Mouse (Mus musculus) splenic B cell, adult 2 months (primary cell): Measurements from ENCODE around the gene Vapa.
"Not testable (repeated sequence)": the region's sequence is repeated elsewhere in the genome, so short reads cannot be mapped to it uniquely, and the experiment has no call there.

Experiments
- DNase-seq: peaks from one replicate; pipeline ENCODE4 v3.0.0-alpha.2; 2011; ENCODE audit warnings: low read depth, low spot score
- H3K27me3 ChIP-seq: 2 replicates; pipeline ENCODE4 v1.6.1; 2012; ENCODE audit warnings: mild to moderate bottlenecking, low read length, moderate library complexity, mixed read lengths; ENCODE audit not compliant: control insufficient read depth, poor library complexity, insufficient read depth, severe bottlenecking
- H3K36me3 ChIP-seq: 2 replicates; pipeline ENCODE4 v1.6.1; 2012; ENCODE audit warnings: mild to moderate bottlenecking, low read length, moderate library complexity, mixed read lengths; ENCODE audit not compliant: control insufficient read depth, poor library complexity, insufficient read depth, severe bottlenecking

The Vapa gene

GRCm38 (mm10) chr17:65563345-65563744 is 50.0 kb downstream of the Vapa start:
- Histone ChIP-seq H3K36me3 (no peaks in the 10 kb centered on the region), H3K27me3 (no peaks in the 10 kb centered on the region)
- no peak for DNase-seq

DNA sequence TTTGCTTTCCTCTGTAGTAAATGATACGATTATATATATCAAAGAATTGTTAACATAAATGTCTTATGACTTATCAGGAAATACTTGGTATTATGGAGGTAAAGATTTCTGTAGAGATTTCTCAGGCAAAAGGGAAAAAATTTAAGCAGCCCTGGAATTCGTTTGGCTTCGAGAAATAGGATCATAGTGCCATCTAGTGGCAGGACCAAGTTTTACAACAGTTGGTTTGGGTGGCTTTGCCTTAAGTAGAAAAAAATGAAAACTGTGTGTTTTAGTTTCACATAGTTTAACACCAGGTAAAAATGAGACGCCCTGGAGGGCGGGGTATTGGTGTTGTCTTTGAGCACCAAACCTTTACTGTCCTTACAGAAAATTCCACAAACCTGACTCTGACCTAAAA is 50.6 kb downstream of the Vapa start:
- no peaks in the 10 kb centered on the region for H3K36me3 ChIP-seq
- peak; percentile 76 for DNase-seq
- H3K27me3 ChIP-seq, result no peaks in the 10 kb centered on the region

- Histone ChIP-seq H3K36me3 (no peaks in the 10 kb centered on the region), H3K27me3 (no peaks in the 10 kb centered on the region)
- DNase-seq, result no peak
These were observed 51.9 kb downstream of the Vapa start for GRCm38 (mm10) chr17:65561361-65562015.

- no peaks in the 10 kb centered on the region for H3K27me3 ChIP-seq
- no peaks in the 10 kb centered on the region for H3K36me3 ChIP-seq
- peak; percentile 72 for DNase-seq
These were observed 54.1 kb downstream of the Vapa start for GRCm38 (mm10) chr17:65559273-65559672.

DNA sequence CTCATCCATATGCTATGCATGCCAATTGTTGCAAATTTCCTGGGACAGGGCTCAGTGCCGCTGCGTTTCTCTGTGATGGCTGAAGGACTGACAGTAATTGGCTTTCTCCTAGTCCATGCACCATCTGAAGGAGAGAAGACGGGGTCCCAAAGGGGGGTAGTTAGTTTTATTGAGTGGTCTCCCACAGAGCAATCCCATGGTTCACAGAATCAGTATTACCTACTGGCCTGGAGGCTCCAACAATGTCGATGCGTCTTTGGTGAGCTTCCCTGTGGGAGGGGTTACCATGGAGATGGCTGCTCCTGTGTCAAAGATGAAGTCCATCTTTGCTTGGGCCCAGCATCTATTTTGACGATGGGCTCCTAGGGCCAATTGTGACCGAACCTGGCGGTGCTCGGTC is 54.6 kb downstream of the Vapa start:
- no peak for DNase-seq
- H3K36me3 ChIP-seq, result no peaks in the 10 kb centered on the region
- no peaks in the 10 kb centered on the region for H3K27me3 ChIP-seq

DNA sequence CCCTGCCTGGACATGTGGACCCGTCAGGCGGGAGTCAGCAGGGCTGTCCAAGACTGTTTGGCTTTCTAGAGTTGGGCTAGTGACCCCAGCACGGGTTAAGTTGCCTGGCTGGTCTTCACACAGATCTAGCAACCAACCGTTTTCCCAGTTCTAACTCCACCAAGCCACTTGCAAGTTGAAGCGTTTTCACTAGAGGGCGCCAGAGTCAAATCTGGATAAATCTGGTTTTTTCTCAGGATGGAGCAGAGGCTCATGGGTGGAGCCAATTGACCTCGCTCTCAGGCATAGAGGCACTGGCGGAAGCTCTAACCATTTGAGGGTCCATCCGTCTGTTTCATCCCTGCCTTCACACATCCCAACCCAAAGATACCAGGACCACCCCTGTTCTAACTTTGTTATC is 55.1 kb downstream of the Vapa start:
- DNase-seq, result peak; percentile 58
- Histone ChIP-seq H3K27me3 (no peaks in the 10 kb centered on the region), H3K36me3 (no peaks in the 10 kb centered on the region)

DNA sequence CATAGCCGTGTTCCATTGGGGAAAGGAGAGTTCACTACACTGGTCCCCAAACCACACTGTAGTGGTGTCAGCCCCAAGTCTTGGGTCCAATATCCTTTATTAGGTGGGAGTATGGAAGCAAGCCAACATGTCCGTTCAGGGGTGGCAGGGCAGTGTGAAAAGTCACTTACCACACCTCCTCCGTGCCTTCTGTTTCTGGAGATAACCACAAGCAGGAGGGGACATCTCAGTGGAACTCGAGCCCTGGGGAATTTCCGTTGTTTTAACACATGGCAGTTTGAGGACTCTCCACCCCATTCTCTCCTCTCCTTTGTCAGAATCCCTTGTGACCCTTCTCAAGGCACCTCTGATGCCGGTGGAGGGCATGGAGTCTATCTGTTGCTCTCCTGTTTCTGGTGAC is 56.1 kb downstream of the Vapa start:
- H3K27me3 ChIP-seq, result no peaks in the 10 kb centered on the region
- no peak for DNase-seq
- no peaks in the 10 kb centered on the region for H3K36me3 ChIP-seq

DNA sequence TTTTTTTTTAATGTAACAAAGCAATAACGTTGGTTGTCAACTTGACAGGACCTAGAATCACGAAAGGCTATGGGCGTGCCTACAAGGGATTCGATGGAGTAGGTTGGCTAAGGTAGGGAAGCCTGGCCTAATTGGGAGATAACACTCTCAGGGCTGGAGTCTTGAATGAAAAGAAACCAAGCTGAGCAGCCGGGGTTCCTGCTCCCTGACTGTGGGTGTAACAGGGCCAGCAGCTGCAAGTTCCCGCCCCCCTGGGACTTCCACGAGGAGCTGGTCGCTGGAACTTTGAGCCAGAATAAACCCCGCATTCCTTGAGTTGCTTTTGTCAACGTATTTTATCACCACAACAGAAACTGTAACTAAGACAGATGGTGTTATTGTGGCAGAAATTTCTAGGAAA is 56.6 kb downstream of the Vapa start:
- Histone ChIP-seq H3K36me3 (no peaks in the 10 kb centered on the region), H3K27me3 (no peaks in the 10 kb centered on the region)
- DNase-seq, result no peak

DNA sequence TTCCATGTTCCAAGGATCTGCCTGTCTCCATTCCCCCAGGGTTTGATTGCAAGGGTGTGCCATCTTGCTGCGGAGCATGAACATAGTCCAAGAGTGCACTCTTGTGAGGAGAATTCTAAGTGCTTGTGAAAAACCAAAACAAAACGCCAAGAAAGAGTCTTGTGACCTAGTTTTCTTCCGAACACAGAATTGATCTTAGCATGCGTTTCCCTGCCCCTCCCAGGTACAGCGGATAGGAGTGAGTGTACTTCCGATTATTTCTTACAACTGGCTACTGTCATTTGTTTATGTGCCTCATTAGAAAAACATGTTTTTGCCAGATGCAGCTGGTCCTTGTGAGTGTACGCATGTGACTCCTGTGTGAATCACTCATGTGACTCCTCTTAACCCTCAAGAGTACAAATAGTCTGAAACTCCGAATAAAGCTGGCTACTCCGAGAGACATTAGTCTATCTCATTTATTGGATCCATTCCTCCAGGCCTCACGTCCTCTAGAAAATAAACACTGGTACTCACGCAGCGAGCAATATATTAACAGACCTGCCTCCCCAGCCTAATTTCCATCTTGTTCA is 60.8 kb downstream of the Vapa start:
- Histone ChIP-seq H3K36me3 (no peaks in the 10 kb centered on the region), H3K27me3 (no peaks in the 10 kb centered on the region)
- no peak for DNase-seq

DNA sequence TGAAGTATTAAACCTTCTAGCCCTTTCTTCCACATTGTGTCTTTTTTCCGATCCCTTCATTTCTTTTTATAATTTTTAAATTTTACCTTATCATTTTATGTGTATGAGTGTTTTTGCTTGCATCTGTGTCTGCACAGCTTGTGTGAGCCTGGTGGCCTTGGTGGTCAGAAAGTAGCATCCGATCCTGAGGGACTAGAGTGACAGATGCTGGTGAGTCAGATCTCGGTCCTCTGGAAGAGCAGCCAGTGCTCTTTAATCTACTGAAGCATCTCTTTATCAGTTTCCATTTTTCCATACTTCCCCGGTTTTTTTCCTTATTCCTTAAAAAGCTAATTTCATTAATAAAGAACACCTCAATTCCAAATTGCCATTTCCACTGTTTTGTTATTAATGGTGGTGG is 63.0 kb downstream of the Vapa start:
- no peak for DNase-seq
- Histone ChIP-seq H3K27me3 (no peaks in the 10 kb centered on the region), H3K36me3 (no peaks in the 10 kb centered on the region)

DNA sequence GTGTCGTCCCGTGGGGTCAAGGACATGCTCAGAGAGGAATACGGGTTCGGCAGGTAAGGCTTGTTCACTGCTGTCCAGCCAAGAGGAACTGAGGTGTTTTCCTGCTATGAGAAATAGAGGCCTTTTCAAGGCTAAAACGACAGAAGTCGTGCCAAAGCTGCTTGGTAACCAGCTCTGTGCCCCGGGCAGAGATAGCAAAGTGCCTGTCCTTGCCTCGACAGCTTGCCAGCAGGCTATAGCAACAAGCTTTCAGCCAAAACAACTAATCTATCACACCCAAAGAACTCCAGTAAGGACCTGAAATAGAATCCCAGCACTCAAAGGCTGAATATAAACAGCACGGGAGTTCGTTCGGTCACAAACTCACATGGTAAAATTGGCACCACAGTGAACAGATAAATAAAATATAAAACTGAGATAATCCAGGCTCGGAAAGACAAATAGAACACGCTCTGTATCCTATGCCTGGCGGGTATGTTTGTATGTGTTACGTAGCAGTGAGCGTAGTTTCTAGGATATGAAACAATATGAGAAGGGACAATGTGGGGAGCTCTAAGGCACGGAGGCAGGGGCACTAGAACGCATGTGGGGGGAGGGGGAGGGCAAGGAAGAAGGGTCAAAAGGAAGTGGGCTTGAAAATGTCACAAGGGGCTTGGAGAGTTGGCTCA is 64.5 kb downstream of the Vapa start:
- Histone ChIP-seq H3K36me3 (no peaks in the 10 kb centered on the region), H3K27me3 (no peaks in the 10 kb centered on the region)
- no peak for DNase-seq

GRCm38 (mm10) chr17:65546221-65546620 is 67.1 kb downstream of the Vapa start:
- H3K36me3 ChIP-seq, DNase-seq, H3K27me3 ChIP-seq: not testable (repeated sequence)

DNA sequence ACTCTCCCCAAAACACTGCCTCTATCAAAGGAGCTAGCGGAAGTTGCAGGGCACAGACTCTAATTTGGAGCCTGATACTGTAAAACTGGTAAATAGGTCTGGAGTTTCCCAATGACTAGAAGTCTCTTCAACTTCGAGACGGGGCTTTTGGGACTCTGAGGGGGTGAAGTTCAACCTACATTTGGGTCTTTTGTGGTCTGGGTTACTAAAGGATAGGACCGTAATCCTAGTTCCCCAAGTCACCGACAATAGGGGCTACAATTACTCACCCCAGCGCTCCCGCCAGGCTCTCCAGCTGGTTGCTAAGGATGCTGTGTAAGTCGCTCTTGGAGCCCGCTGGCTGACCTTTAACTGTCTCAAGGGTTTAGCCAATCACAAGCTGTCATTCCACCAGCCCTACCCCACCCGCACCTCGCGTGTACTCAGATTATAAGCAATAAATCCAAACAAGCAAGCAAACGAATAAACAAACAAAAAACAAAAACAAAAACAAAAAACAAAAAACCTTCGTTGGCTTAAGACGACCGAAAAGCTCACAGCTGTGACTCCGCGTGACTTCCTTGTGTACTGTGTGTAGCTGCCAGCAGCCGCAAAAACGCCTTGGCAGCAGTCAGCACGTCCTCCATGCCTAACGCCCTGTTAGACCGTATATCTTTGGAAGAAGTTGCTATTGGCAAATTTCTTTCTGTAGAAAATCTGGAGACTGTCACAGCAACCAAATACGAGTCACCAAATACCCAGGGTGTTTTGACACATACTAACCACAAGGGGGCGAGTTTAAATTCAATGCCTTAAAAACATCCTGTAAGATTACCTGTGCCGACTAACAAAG is 72.7 kb downstream of the Vapa start, which contains the start of gene Tmem232:
Gene Tmem232, minus strand, starts transcription at position 342 of the 832 bp plus-strand sequence.
- Histone ChIP-seq H3K36me3 (no peaks in the 10 kb centered on the region), H3K27me3 (no peaks in the 10 kb centered on the region)
- DNase-seq, result peak; percentile 46

DNA sequence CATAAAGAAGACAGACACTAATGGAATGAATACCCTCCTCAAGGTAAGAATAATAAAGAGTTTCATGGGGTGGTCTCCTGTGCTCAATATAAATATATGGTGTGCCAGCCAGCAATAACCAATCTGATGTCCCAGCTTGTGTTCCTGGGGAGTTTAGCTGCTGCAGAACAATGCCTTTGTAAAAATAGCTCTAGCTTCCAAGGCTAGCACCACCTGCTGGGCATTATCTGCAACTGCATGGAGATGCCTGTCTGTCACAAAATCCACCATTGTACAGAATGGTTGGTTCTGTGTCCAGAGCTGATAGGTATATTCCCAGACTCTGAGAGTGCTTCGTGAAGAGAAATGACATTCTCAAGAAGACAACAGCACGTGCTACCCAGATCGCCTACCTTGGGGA is 77.2 kb downstream of the Vapa start:
- no peaks in the 10 kb centered on the region for H3K27me3 ChIP-seq
- peak; percentile 52 for DNase-seq
- H3K36me3 ChIP-seq, result no peaks in the 10 kb centered on the region

GRCm38 (mm10) chr17:65532381-65532780 is 81.0 kb downstream of the Vapa start:
- not testable (repeated sequence) for DNase-seq, H3K36me3 ChIP-seq, H3K27me3 ChIP-seq
